Mouse (Mus musculus) forebrain, embryonic 10.5 days (tissue): ENCODE measurements at regions not wholly inside any gene's neighbourhood (a gene's known extent, or its start where the extent isn't known, plus 50 kb on each side); places are given as distances from the start of the nearest gene placed in this dataset.

Experiments used
- DNase-seq: peaks from one replicate; pipeline ENCODE4 v3.0.0-alpha.2; 2017; ENCODE audit warnings: low spot score; ENCODE audit errors: extremely low spot score
- H3K27ac ChIP-seq: fragments of 300-500 bp; sonication (generic); 2 replicates; pipeline ENCODE4 v1.5.1; 2016; ENCODE audit warnings: mild to moderate bottlenecking
- H3K27me3 ChIP-seq: fragments of 300-500 bp; sonication (generic); 2 replicates; pipeline ENCODE4 v1.6.1; 2016; ENCODE audit warnings: mild to moderate bottlenecking; ENCODE audit not compliant: poor library complexity, severe bottlenecking
- H3K36me3 ChIP-seq: fragments of 300-500 bp; sonication (generic); replicated peaks from 2 replicates; pipeline ENCODE4 v1.6.1; 2016; ENCODE audit warnings: mild to moderate bottlenecking, moderate library complexity
- H3K4me1 ChIP-seq: fragments of 300-500 bp; sonication (generic); 2 replicates; pipeline ENCODE4 v1.6.1; 2016
- H3K4me3 ChIP-seq: fragments of 300-500 bp; sonication (generic); 2 replicates; pipeline ENCODE4 v1.5.1; 2016; ENCODE audit warnings: mild to moderate bottlenecking, moderate library complexity
- H3K9me3 ChIP-seq: fragments of 300-500 bp; sonication (generic); 2 replicates; pipeline ENCODE4 v1.6.1; 2016; ENCODE audit warnings: mild to moderate bottlenecking, moderate library complexity
- WGBS: fragments of 180-500 bp; shearing (Covaris S2); methylation state at CpG from one replicate; pipeline ENCODE4 v1.1.7; 2016; 5-methylcytosine and 5-hydroxymethylcytosine counted together

- 69% methylated on average over 1 of the region's 1 CpGs for WGBS
- Histone ChIP-seq H3K9me3 (no peaks in the 10 kb centered on the region), H3K36me3 (no peaks in the 10 kb centered on the region), H3K4me1 (no peaks in the 10 kb centered on the region), H3K27ac (no peak overlapping the region), H3K27me3 (no peaks in the 10 kb centered on the region), H3K4me3 (no peak overlapping the region)
- DNase-seq = no peak
These were observed 441.6 kb downstream of the Ccdc171 start for GRCm38 (mm10) chr4:83966898-83967297.

DNA sequence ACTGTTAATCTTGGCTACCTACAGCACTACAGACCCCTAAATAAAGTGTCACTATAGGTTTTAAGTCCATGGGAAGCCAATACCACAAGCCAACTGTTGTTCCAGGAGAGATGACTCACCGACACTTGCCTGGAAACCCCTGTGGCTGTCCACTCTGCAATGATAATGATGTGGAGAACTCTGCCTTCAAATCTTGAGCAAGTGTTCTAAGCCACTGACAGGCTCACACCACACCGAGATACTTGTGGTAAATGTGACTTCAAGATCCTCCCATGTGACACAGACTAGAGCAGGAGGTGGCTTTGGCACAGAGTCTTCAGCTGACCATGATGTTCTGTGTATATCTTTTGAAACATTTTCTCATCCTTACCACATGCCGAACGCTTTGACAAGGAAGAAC lies 447.8 kb downstream of the Ccdc171 start:
- 90% methylated on average over 4 of the region's 4 CpGs for WGBS
- no peaks in the 10 kb centered on the region for H3K27me3 ChIP-seq
- H3K4me3 ChIP-seq = no peak overlapping the region
- no peaks in the 10 kb centered on the region for H3K9me3 ChIP-seq
- H3K27ac ChIP-seq = no peak overlapping the region
- H3K4me1 ChIP-seq = peaks cover 7% of the 10 kb centered on the region
- DNase-seq = no peak
- no peaks in the 10 kb centered on the region for H3K36me3 ChIP-seq

DNA sequence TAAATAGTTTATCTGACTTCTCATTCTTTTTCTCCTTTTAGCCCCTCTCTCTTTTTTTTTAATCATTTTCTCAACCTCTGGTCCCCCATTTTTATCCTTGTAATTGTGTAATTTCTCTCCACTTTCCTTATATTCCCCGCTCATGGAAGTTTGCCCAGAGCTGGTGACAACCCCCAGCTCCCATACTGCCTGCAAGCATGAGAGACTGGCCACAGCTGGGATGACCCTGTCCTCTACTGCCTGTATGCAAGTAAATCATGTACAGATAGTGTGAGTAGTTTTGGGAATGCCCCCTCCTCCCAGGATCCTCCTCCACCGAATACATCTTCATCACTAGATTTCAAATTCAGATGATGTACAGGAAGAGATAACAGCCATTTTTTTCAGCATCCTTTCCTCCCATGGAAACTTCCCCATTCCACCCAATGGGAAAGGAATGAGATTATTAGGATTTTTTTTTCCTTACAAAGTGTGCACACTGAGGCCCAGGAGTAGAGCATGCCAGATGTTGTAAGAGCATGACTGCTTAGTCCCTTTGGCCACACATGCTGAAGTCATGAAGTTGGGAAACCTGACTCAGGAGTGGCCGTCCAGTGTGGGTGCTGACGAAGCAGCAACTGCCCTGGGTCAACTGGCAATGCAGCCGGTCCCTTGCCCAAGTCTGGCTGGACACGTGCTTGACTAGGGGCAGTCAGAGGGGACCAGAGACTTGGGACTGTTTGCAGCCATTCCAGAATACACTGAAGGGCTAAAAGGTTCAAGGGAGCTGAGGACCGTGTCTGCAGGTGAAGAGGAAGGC lies 449.1 kb downstream of the Ccdc171 start:
- no peak for DNase-seq
- Histone ChIP-seq H3K4me3 (no peak overlapping the region), H3K27me3 (no peaks in the 10 kb centered on the region), H3K27ac (no peak overlapping the region), H3K36me3 (no peaks in the 10 kb centered on the region), H3K4me1 (peaks cover 7% of the 10 kb centered on the region), H3K9me3 (no peaks in the 10 kb centered on the region)
- WGBS = 85% methylated on average over 7 of the region's 7 CpGs

- Histone ChIP-seq H3K27ac (no peak overlapping the region), H3K9me3 (no peaks in the 10 kb centered on the region), H3K4me1 (peaks cover 7% of the 10 kb centered on the region), H3K4me3 (no peak overlapping the region), H3K27me3 (no peaks in the 10 kb centered on the region), H3K36me3 (no peaks in the 10 kb centered on the region)
- WGBS = 89% methylated on average over 5 of the region's 5 CpGs
- DNase-seq = no peak
These were observed 450.2 kb downstream of the Ccdc171 start for GRCm38 (mm10) chr4:83975569-83975968.

GRCm38 (mm10) chr4:83976067-83976466 lies 450.7 kb downstream of the Ccdc171 start:
- no peak for DNase-seq
- H3K27ac ChIP-seq = 0 out of 2 replicates have a peak overlapping the region, but pooled peaks have one; percentile 3
- peaks cover 7% of the 10 kb centered on the region for H3K4me1 ChIP-seq
- 75% methylated on average over 12 of the region's 12 CpGs for WGBS
- no peaks in the 10 kb centered on the region for H3K9me3 ChIP-seq
- no peak overlapping the region for H3K4me3 ChIP-seq
- H3K36me3 ChIP-seq = no peaks in the 10 kb centered on the region
- no peaks in the 10 kb centered on the region for H3K27me3 ChIP-seq

DNA sequence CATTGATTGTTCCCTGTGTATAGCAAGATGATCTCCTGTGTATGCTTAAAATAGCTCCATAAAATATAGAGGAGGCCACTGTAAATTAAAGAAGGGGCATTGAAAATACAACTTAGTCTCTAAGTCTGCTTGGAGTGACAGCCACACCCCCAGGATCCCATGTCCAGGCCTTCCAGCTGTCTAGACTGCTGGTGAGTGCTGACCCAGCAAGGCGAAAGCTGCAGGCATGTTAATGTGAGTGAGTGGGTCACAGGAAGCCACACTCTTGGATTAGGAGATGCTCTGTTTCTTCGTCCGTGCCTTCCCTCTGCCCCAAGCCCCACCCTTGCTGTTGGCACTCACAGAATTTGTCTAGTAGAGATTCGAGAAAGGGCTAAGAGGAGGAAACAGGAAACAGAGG lies 453.7 kb downstream of the Ccdc171 start:
- H3K9me3 ChIP-seq = no peaks in the 10 kb centered on the region
- no peak overlapping the region for H3K27ac ChIP-seq
- no peaks in the 10 kb centered on the region for H3K27me3 ChIP-seq
- H3K36me3 ChIP-seq = no peaks in the 10 kb centered on the region
- DNase-seq = no peak
- 69% methylated on average over 4 of the region's 4 CpGs for WGBS
- peaks cover 7% of the 10 kb centered on the region for H3K4me1 ChIP-seq
- H3K4me3 ChIP-seq = no peak overlapping the region

DNA sequence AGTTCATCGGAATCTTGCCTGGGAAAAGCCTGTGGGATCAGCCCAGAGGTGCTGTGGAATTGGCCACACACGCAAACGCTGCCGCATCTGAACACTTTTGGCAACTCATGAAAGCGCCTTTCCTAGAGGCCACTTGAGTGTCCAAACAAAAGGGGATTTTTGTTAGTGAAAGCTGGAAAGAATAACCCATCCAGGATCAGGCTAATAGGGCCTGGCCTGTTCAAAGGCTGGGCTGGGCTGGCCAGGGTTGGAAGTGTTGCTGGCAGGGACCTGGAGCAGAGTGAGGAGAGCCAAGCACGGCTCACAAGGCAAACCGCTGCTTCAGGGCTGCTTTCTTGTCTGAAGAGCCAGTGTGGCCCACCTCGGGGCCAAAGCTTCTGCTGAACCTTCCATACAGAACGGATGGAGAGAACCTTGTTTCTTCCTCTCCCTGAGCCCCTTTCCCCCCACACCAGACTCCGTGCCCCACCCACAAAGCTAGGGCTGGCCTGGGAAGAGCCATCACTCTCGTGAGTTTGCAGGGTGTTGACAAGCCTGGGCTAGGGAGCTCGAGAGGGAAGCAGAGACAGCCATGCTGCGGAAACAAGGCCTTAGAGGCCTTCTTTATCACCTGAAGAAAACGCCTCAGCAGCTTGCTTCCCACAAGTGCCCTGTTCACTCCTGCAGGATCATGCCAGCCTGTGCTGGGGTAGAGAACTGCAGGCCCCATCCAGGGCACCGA lies 459.5 kb downstream of the Ccdc171 start:
- Histone ChIP-seq H3K4me3 (no peak overlapping the region), H3K27ac (peak overlapping the region; percentile 66), H3K36me3 (no peaks in the 10 kb centered on the region), H3K9me3 (0 out of 2 replicates have a peak, but pooled peaks cover 3% of the 10 kb centered on the region), H3K4me1 (peaks cover 28% of the 10 kb centered on the region), H3K27me3 (no peaks in the 10 kb centered on the region)
- DNase-seq = no peak
- 87% methylated on average over 15 of the region's 15 CpGs for WGBS

GRCm38 (mm10) chr4:83985451-83985850 lies 460.1 kb downstream of the Ccdc171 start:
- DNase-seq = no peak
- peaks cover 34% of the 10 kb centered on the region for H3K4me1 ChIP-seq
- H3K27me3 ChIP-seq = no peaks in the 10 kb centered on the region
- 95% methylated on average over 5 of the region's 5 CpGs for WGBS
- no peak overlapping the region for H3K4me3 ChIP-seq
- 0 out of 2 replicates have a peak, but pooled peaks cover 3% of the 10 kb centered on the region for H3K9me3 ChIP-seq
- H3K27ac ChIP-seq = no peak overlapping the region
- H3K36me3 ChIP-seq = no peaks in the 10 kb centered on the region

DNA sequence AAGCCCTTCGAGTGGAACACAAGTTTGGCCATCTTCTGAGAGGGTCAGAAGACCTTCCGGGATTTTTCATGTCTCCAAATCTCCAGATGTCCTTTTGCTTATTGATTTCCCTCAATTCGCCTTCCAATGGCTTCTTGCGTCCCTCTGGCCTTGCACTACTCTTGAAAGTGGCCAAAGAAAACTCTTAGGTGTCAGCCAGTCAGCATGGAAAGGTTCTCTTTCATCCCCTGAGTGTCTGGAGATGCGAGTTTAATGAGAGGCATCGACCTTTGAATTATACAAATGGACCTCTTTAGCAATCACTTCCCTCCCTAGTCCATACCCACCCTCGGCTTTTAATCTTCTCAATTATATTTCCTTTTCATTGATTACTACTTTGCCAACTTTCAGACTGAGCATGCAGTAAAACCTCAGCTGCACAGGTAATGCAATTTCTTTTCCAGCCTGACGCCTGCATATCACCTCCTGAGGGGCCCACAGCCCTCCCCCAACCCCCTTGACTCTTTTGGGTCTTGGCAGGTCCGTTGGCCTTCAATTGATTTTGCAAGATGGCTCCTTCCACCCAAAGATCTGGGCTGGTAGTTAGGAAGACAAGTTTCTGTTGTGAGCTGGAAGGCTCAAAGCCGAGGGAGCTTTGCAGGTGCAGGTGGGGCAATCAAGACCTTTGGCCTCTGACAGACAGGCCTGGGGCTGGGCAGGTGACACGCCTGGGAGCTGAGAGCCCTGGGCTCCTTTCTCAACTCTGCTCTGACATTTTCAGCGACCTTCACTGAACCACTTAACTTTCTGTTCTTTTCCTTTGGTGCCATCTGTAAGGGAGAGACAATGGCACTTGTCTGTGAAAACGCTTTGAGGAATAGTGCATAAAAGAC lies 461.8 kb downstream of the Ccdc171 start:
- Histone ChIP-seq H3K9me3 (0 out of 2 replicates have a peak, but pooled peaks cover 3% of the 10 kb centered on the region), H3K27ac (0 out of 2 replicates have a peak overlapping the region, but pooled peaks have one; percentile 65), H3K27me3 (no peaks in the 10 kb centered on the region), H3K4me3 (no peak overlapping the region), H3K4me1 (peaks cover 45% of the 10 kb centered on the region), H3K36me3 (no peaks in the 10 kb centered on the region)
- DNase-seq = no peak
- WGBS = 82% methylated on average over 13 of the region's 13 CpGs

GRCm38 (mm10) chr4:83987846-83988245 lies 462.5 kb downstream of the Ccdc171 start:
- H3K9me3 ChIP-seq = 0 out of 2 replicates have a peak, but pooled peaks cover 3% of the 10 kb centered on the region
- H3K36me3 ChIP-seq = no peaks in the 10 kb centered on the region
- WGBS = 61% methylated on average over 12 of the region's 12 CpGs
- peaks cover 45% of the 10 kb centered on the region for H3K4me1 ChIP-seq
- H3K27me3 ChIP-seq = no peaks in the 10 kb centered on the region
- no peak for DNase-seq
- peak overlapping the region; percentile 65; the same call in 1 of the 2 replicates for H3K27ac ChIP-seq
- no peak overlapping the region for H3K4me3 ChIP-seq

GRCm38 (mm10) chr4:83988314-83988713 lies 463.0 kb downstream of the Ccdc171 start:
- WGBS = 57% methylated on average over 5 of the region's 5 CpGs
- DNase-seq = no peak
- Histone ChIP-seq H3K9me3 (0 out of 2 replicates have a peak, but pooled peaks cover 3% of the 10 kb centered on the region), H3K4me1 (peaks cover 45% of the 10 kb centered on the region), H3K27ac (peak overlapping the region; percentile 65), H3K4me3 (no peak overlapping the region), H3K27me3 (no peaks in the 10 kb centered on the region), H3K36me3 (no peaks in the 10 kb centered on the region)

DNA sequence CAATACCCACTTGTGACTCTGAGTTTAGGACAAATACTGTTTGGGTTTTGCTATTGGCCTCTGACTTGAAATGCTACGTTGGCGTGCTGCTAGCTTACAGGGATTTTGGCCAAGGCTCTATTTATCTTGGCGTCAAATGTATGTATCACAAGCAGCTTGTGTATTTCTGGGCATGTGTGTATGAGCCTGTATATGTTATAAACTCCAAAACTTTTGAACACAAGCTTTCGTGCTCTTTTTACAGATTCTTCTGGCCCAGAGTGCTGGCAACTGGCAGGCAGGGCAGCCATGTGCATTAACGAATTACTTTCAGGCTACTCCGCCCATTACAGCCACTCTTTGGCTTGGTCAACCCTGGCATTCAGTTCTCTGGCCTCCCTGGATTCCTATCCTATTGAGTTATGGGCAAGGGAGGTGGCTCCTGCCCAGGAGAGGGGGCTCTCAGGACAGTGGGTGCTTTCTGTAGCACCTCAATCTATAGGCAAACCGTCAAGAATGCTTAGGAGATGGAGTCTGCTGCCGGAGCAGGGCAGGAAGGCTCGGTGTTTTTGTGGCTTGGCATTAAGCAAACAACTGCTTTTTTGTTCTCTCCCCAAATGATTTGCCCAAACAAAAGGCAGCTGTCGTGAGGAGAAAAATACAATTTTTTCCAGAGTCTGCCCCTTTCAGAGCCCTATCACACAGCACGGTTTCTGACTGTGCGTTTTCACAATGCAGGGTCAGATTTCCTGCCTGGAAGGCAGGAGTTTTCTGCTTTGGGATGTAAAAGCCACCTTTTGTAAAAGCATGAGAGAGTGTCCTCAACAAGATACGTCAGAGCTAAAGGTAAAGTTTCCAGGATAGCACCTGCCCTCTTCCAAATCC lies 465.0 kb downstream of the Ccdc171 start:
- peaks cover 40% of the 10 kb centered on the region for H3K4me1 ChIP-seq
- DNase-seq = no peak
- no peaks in the 10 kb centered on the region for H3K9me3 ChIP-seq
- no peaks in the 10 kb centered on the region for H3K36me3 ChIP-seq
- 44% methylated on average over 13 of the region's 13 CpGs for WGBS
- peak overlapping the region; percentile 67 for H3K27ac ChIP-seq
- H3K4me3 ChIP-seq = no peak overlapping the region
- H3K27me3 ChIP-seq = no peaks in the 10 kb centered on the region
